Mouse (Mus musculus) small intestine, adult 2 months (tissue): ENCODE results near the gene Slc35e3. TPM values are rescaled to one million over a fixed set of nuclear protein-coding genes. Genes with fewer than 3 reads are reported as not detected.
"Not testable (repeated sequence)": the region's sequence is repeated elsewhere in the genome, so short reads cannot be mapped to it uniquely, and the experiment has no call there.

Source experiments
- H3K27ac ChIP-seq: fragments of 200-500 bp; 2 replicates; pipeline ENCODE4 v1.5.1; 2012; ENCODE audit warnings: low read depth, low read length, control low read depth, inconsistent platforms; ENCODE audit not compliant: insufficient read depth
- H3K27me3 ChIP-seq: fragments of 200-500 bp; 2 replicates; pipeline ENCODE4 v1.6.1; 2012; ENCODE audit warnings: mild to moderate bottlenecking, moderate library complexity, low read length, inconsistent platforms; ENCODE audit not compliant: control insufficient read depth, insufficient read depth
- H3K36me3 ChIP-seq: fragments of 200-500 bp; 2 replicates; pipeline ENCODE4 v1.6.1; 2012; ENCODE audit warnings: mild to moderate bottlenecking, low read length, control low read depth, inconsistent platforms; ENCODE audit not compliant: control insufficient read depth, insufficient read depth
- H3K4me1 ChIP-seq: fragments of 200-500 bp; 2 replicates; pipeline ENCODE4 v1.6.1; 2012; ENCODE audit warnings: low read length, inconsistent platforms, mixed read lengths; ENCODE audit not compliant: control insufficient read depth, insufficient read depth, insufficient read length
- H3K4me3 ChIP-seq: fragments of 200-500 bp; 2 replicates; pipeline ENCODE4 v1.5.1; 2012; ENCODE audit warnings: low read depth, mild to moderate bottlenecking, control low read depth, inconsistent platforms, low read length, moderate library complexity
- CTCF ChIP-seq: fragments of 200-500 bp; IDR thresholded peaks from 2 replicates; pipeline ENCODE4 v1.5.1; 2012; ENCODE audit warnings: low read depth, mild to moderate bottlenecking, control low read depth, inconsistent platforms, low read length, moderate library complexity, mixed read lengths; ENCODE audit not compliant: insufficient replicate concordance, insufficient read length; ENCODE audit errors: extremely low read depth
- POLR2A ChIP-seq: fragments of 200-500 bp; IDR thresholded peaks from 2 replicates; pipeline ENCODE4 v1.6.1; 2012; ENCODE audit warnings: low read depth, mild to moderate bottlenecking, control low read depth, inconsistent platforms, low read length, moderate library complexity
- WGBS: fragments of 180-500 bp; shearing (Covaris S2); methylation state at CpG from one replicate; pipeline ENCODE4 v1.1.7; 2018; 5-methylcytosine and 5-hydroxymethylcytosine counted together
- polyA plus RNA-seq: library from polyadenylated mRNA; depleted of rRNA; stranded (reverse); fragments of >200 nt; gene quantifications from 2 replicates; pipeline ENCODE4 v1.2.3, GENCODE M21; 2012

Gene Slc35e3
- polyA plus RNA-seq, 1 experiment = 6.2 TPM

GRCm38 (mm10) chr10:117747711-117748110, 1.5 kb upstream of the Slc35e3 start:
- Histone ChIP-seq H3K27me3 (no peaks in the 10 kb centered on the region), H3K27ac (peak overlapping the region; percentile 34; the same call in 1 of the 2 replicates), H3K4me1 (no peaks in the 10 kb centered on the region), H3K4me3 (no peak overlapping the region), H3K36me3 (peaks cover 21% of the 10 kb centered on the region)
- WGBS = 92% methylated on average over 7 of the region's 7 CpGs
- TF ChIP-seq POLR2A (no peak), CTCF (no peak)

DNA sequence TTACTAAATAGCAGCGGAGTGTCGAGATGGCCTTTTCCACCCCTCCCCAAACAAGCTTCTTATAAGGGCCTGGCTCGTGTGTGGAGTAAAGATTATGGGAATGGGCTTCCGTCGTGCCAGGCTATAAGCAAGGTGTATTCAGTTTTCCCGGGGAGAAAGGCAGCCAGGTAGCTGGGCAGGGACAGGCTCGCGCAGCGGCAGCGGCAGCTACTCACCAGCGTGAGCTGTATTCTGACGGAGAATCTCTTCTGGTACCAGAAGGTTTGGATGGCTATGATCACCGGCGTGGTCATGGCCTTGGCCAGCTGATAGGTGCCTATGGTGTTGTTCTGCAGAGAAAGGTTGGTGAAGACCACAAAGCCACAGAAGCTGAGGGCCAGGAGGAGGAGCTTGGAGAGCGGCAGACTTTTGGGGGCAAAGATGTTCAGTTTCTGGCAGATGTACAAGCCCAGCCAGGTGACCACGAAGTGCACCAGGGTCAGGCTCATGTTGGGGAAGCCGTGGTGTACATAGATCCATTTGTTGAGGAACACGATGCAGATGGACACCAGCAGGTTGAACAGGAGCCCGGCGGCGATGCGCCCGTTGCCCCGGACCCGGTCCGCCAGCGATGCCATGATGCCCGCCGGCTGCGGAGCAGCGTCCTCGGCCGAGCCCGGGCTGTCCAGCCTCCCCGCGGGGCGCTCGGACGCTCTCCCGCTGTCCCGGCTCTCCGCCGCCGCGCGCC, 432 bp downstream of the Slc35e3 start:
- 2% methylated on average over 14 of the region's 46 CpGs for WGBS
- peak overlapping the region; percentile 55 for H3K4me3 ChIP-seq
- H3K36me3 ChIP-seq, H3K4me1 ChIP-seq, H3K27me3 ChIP-seq: not testable (repeated sequence)
- peak overlapping the region; percentile 14; the same call in 1 of the 2 replicates for H3K27ac ChIP-seq

GRCm38 (mm10) chr10:117743917-117744316, 2.2 kb downstream of the Slc35e3 start:
- 88% methylated on average over 4 of the region's 4 CpGs for WGBS
- Histone ChIP-seq H3K36me3 (no peaks in the 10 kb centered on the region; the same call in 1 of the 2 replicates), H3K4me1 (no peaks in the 10 kb centered on the region), H3K27me3 (no peaks in the 10 kb centered on the region), H3K4me3 (no peak overlapping the region), H3K27ac (no peak overlapping the region)
- no peak for TF ChIP-seq CTCF
- TF ChIP-seq POLR2A = no peak

- Histone ChIP-seq H3K4me3 (no peak overlapping the region), H3K27me3 (no peaks in the 10 kb centered on the region), H3K4me1 (peaks cover 5% of the 10 kb centered on the region; the same call in 1 of the 2 replicates), H3K36me3 (no peaks in the 10 kb centered on the region; the same call in 1 of the 2 replicates), H3K27ac (no peak overlapping the region)
- TF ChIP-seq CTCF = no peak
- TF ChIP-seq POLR2A = no peak
- WGBS = 91% methylated on average over 2 of the region's 2 CpGs
These were observed 3.0 kb downstream of the Slc35e3 start for GRCm38 (mm10) chr10:117743182-117743581.

- no peak for TF ChIP-seq CTCF
- TF ChIP-seq POLR2A = no peak
- Histone ChIP-seq H3K4me1 (peaks cover 7% of the 10 kb centered on the region; the same call in 1 of the 2 replicates), H3K36me3 (no peaks in the 10 kb centered on the region; the same call in 1 of the 2 replicates), H3K4me3 (no peak overlapping the region), H3K27ac (no peak overlapping the region), H3K27me3 (no peaks in the 10 kb centered on the region)
- WGBS = 91% methylated on average over 4 of the region's 4 CpGs
These were observed 3.5 kb downstream of the Slc35e3 start for GRCm38 (mm10) chr10:117742618-117743017.

- Histone ChIP-seq H3K36me3 (no peaks in the 10 kb centered on the region; the same call in 1 of the 2 replicates), H3K27ac (no peak overlapping the region), H3K4me1 (peaks cover 11% of the 10 kb centered on the region; the same call in 1 of the 2 replicates), H3K4me3 (no peak overlapping the region), H3K27me3 (no peaks in the 10 kb centered on the region)
- WGBS = 88% methylated on average over 15 of the region's 15 CpGs
- TF ChIP-seq CTCF (no peak), POLR2A (no peak)
These were observed 4.3 kb downstream of the Slc35e3 start for GRCm38 (mm10) chr10:117741698-117742475.

DNA sequence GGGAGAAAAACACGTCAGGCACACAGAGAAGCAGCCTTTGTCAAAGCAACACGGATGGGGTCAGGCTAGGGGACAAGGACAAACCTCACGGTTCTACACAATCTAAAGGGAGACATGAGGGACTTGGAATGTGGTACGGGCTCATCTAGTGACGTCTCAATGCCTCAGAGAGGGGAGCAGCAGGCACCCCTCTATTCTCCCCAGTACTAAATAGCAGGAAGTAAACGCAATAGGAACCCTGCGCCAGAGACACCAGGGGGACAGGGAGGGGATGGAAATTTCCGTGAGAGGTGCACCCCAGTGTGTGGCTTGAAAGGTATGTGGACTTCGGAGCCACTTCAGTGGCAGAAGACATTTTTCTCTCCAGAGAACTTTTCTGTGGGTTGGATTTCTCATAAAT, 5.2 kb downstream of the Slc35e3 start:
- no peaks in the 10 kb centered on the region; the same call in 1 of the 2 replicates for H3K36me3 ChIP-seq
- no peak overlapping the region for H3K27ac ChIP-seq
- H3K4me3 ChIP-seq = no peak overlapping the region
- TF ChIP-seq CTCF = no peak
- no peaks in the 10 kb centered on the region for H3K27me3 ChIP-seq
- peaks cover 16% of the 10 kb centered on the region; the same call in 1 of the 2 replicates for H3K4me1 ChIP-seq
- WGBS = 87% methylated on average over 9 of the region's 9 CpGs
